Mouse (Mus musculus) lung, postnatal 4 days (tissue): Measurements from ENCODE around the gene Bdnf.

Experiments
- DNase-seq, 2 experiments: peaks; one replicate each; pipeline ENCODE4 v3.0.0; 2021

Gene Bdnf

DNA sequence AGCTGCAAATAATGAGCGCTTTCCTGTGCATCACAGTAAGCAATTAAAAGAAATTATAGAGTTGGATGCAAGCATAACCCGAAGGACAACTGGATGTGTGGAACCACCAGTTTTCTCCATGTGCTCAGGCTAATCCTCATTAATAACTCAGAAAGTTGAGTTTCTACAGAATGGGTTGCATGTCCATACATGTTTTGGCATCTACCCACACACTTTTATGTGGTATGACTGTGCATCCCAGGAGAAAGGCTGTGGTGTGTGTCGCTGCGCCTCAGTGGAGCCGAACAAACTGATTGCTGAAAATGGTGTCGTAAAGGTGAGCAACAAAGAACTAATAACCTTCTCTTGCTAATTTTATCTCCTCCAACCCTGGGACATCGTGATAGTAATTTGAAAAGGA lies 34.8 kb downstream of the Bdnf start:
- no peak for DNase-seq

DNA sequence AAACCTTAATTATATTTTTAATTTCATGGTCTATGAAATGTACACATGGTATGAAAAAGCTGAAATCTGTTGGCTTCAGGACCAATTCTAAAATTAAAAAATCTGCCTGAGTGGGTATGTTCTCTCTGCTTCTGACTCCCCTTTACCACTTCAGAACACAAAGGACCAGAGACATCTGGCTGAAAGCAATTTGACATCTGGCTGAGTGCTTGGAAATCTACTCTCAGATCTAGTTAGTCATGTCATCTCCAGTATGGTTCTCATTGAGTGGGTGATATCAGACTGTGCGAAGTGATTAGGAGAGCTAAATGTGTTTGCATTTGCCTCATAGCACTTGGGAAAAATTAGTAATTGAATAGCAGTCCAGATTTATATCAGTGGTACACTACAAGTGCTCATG lies 36.5 kb downstream of the Bdnf start:
- DNase-seq, result no peak

GRCm38 (mm10) chr2:109725261-109725660 lies 50.8 kb downstream of the Bdnf start:
- DNase-seq, result no peak

DNA sequence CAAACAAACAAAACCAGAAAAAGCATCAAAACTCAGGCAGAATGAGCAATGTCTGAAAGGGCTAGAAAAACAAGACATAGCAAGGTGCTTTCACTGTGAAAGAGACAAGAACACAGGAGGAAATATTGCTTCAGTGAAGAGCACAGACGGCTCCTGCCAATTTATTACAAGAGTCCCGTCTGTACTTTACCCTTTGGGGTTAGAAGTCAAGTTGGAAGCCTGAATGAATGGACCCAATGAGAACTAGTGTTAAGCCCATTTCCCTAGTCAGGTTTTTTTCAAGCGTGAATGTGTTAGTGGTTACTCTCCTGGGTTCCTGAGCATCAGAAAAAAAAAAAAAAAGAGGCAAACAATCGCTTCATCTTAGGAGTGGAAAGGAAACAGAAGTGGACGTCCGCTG lies 51.3 kb downstream of the Bdnf start:
- DNase-seq, result no peak

- DNase-seq, result no peak
These were observed 54.7 kb downstream of the Bdnf start for GRCm38 (mm10) chr2:109729221-109729620.

- DNase-seq, result no peak
These were observed 58.9 kb downstream of the Bdnf start for GRCm38 (mm10) chr2:109733201-109734039.

DNA sequence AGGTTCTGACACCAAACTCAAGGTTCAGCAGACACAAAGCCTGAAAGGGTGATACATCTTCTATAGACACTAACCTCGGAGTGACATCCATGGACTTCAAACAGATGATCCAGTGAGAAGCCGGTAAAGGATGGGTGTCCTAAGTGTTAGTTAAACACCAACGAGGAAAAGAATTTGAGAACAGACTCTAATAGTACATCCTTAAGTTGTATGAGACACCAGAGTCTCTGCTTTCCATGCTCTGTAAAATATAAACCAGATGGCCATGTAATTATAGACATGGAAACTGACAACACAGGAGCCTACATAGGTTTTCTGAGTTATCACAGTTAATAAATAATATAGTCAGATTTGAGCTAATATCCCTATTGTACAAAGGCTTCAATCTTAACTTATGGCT lies 59.7 kb downstream of the Bdnf start:
- DNase-seq, result no peak

GRCm38 (mm10) chr2:109734666-109735065 lies 60.2 kb downstream of the Bdnf start:
- no peak for DNase-seq

DNA sequence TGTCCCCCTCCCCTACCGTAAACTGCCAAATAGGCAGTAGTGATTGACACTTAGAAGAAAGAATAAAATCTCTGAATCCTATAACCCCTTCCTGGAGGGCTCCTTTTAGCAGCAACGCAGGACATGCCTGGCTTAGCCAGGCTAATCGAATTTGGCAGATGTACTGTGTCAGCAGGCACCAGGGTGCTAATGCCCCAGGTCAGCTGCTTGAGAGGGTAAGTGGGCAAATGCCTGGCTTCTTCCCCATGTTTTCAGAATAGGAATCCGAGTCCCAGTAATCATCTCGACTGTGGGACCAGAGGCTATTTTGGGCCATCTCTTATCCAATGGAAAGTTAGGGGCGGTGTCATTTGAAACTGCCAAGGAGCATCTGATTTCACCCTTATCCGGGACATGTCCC lies 60.8 kb downstream of the Bdnf start:
- no peak for DNase-seq

DNA sequence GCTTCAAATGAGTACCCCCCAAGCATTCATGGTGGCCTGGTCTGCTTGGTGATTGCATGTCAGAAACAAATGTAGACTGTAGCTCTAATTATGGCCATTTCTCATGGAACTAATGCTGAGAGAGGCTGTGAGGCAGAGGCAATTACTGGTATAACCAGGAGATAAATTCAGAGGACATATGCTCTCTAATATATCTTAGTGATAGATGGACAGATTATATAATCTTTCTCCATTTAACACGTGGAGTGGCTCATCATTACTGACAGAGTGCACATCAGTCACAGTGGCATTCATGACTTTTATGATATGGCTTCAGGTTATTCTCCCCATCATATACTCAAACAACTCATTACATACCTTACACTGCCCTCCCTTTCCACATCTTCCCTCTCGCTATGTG lies 61.8 kb downstream of the Bdnf start:
- DNase-seq, result no peak

GRCm38 (mm10) chr2:109738331-109738730 lies 63.8 kb downstream of the Bdnf start:
- DNase-seq, result no peak

DNA sequence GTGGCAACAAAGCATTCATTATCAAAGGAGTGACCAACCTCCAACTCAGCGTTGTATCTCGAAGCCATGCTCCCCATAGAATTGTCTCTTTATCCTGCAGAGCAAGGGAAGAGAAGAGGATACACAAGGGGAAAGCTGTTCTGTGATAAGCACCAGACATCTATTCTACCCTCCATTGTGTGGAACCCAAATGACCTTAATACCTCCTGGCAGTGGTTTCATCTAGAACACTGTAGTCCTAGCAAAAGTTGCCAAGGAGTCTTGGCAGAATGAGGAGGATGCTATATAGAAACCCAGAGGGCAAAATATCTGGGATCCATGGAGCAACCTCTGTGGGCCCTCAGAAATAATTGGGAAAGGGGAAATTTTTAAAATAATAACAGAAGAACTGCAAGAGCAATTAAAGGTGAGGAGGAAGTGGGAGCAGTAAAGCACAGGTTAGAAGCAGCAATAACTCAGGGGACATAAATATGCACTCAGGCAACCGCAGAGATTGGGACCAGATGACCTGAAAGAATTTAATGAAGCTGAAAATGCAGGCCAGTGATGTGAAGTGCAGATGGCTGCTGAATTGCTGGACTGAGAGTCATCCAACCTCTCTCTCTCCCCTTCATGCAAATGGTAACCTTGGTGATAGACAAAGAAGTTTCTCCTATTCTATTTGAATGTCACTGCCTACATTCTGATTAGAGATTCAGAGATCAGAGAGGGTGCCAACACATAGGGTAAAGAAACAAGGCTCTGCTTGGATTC lies 68.9 kb downstream of the Bdnf start:
- DNase-seq, result no peak

DNA sequence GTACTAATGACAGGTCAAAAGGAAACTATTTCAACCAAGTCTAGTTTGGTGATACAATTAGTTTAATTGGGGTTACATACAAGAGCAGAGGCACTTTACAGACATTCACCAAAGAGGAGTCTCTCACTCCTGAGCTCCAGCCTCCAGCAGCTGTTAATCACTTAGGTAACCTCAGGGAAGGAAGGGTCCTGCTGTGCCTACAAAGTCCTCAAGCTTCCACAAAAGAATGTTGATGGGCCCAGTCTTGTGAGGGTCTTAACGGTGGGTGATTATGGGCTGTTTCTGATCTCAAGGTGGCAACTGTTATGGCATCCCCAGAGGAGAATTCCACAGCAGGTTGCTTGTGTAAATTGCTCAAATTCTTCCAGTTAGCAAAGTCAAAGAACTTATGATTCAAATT lies 71.7 kb downstream of the Bdnf start:
- no peak for DNase-seq

GRCm38 (mm10) chr2:109748412-109748811 lies 73.9 kb downstream of the Bdnf start:
- DNase-seq, result no peak

DNA sequence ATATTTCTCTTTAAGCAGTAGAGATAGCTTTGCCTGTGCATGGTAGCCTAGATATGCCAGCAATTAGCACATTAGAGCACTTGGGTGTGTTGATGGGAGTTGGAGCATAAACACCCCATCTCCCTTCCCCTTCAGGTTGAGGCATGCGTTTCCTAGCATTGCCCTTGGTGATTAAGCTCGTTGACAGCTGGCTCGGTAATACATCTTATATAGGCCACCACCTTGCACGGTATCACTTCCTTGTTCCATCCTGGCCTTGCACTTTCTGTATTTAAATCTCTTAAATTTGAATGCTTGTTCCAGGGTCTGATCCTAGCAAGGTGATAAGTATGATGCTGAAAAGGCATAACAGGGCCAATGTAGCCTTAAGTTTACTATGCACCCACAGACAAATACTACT lies 74.3 kb downstream of the Bdnf start:
- no peak for DNase-seq

DNA sequence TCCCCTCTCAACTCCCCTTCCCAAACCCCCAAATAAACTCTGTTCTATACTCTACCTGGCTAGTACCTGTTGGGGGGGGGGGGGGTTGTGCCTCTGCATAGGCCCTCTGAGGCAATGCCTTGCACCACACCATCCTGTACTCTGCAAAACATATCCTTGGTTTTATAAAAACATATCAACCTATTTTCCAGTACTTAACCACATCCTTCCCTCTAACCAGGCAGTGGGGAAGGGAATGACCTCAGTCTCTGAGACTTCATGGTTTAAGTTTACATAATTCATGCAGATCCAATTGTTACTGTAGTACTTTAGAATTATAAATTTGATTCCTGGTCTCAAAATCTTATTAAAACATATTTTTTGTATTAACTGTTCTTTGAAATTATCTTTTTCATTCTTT lies 75.5 kb downstream of the Bdnf start:
- DNase-seq, result no peak

GRCm38 (mm10) chr2:109750484-109750883 lies 76.0 kb downstream of the Bdnf start:
- no peak for DNase-seq

- DNase-seq, result no peak
These were observed 81.8 kb downstream of the Bdnf start for GRCm38 (mm10) chr2:109756305-109756704.

- no peak for DNase-seq
These were observed 92.3 kb downstream of the Bdnf start for GRCm38 (mm10) chr2:109766772-109767171.

GRCm38 (mm10) chr2:109768814-109769213 lies 94.3 kb downstream of the Bdnf start:
- no peak for DNase-seq

DNA sequence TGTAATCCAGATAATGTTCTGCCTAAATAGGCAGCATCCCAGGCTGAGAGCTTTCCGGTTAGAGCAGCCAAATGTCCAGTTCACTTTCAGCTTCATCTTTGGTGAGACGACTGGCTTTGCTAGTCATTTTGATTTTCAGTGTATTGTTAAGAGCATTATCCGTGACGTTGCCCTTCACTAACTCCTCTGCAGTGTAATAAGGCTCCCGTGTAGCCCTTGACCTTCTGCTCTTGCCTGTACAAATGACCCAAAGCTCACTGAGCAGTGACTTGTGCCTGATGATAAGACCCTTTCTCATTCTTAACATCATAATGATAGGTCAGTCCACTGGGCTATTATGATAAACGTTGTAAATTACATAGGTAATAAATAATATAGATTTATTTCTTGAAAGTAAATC lies 101.9 kb downstream of the Bdnf start:
- DNase-seq, result no peak
